Mouse (Mus musculus) limb, embryonic 12.5 days (tissue): ENCODE measurements around the gene Aldh1a7. TPM values are rescaled to one million over a fixed set of nuclear protein-coding genes. Genes with fewer than 3 reads are reported as not detected.

Experiments used
- polyA plus RNA-seq: library from polyadenylated mRNA; unstranded; fragments of >200 nt; fragmentation: Nextera tagmentation; extraction: Ambion mirVana; gene quantifications from 2 replicates; pipeline ENCODE4 v1.2.1, GENCODE M21; 2016

The Aldh1a7 gene
- polyA plus RNA-seq, 1 experiment from 2014 or later: 0.68 TPM

Other genes with a start within 250 kb of the Aldh1a7 start
- 0.23 TPM in 1 of 2 replicates, not detected in the other for gene Aldh1a1, start 234.8 kb downstream of the Aldh1a7 start, polyA plus RNA-seq
- 0.06 and 0.10 TPM in 2 replicates for gene Tmc1, start 226.6 kb upstream of the Aldh1a7 start, polyA plus RNA-seq